Mouse (Mus musculus): ENCODE measurements around the gene 3300002I08Rik. TPM values are rescaled to one million over a fixed set of nuclear protein-coding genes. Genes with fewer than 3 reads are reported as not detected.

3300002I08Rik gene
- 1 to 10 TPM in 1 of 2 experiments, under 1 TPM in 1; 0.56 to 2.2 TPM for total RNA-seq (2023)

GRCm38 (mm10) chr2:150362113-150362877, at the start of gene 3300002I08Rik:
3300002I08Rik (minus strand) TSS chr2:150362765.

DNA sequence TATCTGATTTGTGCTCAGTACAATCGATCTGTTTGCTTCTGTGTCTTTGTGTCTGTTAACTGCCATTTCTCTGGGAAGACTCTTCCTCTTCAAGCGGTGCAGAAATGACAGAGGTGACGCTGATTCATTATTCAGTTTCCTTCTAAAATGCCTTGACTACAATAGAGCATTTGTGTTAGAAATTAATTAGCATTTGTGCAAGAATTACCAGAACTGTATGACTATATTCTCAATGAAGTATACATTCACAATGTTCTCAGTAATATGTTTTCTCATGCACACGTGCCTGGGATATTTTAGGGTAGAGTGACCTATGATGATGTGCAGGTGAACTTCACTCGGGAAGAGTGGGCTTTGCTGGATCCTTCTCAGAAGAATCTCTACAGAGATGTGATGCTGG, 39.2 kb downstream of the 3300002I08Rik start, which contains the start of gene Gm10130:
Gene Gm10130, plus strand, starts transcription at position 301 of the 400 bp plus-strand sequence.

Other genes starting within 250 kb of the 3300002I08Rik start
- 1 to 10 TPM; 6.5 to 6.9 TPM for gene Zfp120, start 226.1 kb downstream of the 3300002I08Rik start, total RNA-seq (2023)
- gene Gm10770, start 183.1 kb downstream of the 3300002I08Rik start, total RNA-seq (2023): not detected
- gene Gm14139, start 181.0 kb downstream of the 3300002I08Rik start, total RNA-seq (2023): not detected
- gene Zfp937, start 144.7 kb downstream of the 3300002I08Rik start, total RNA-seq (2023): under 1 TPM; 0.64 to 0.77 TPM
- gene Gm21994, start 107.2 kb downstream of the 3300002I08Rik start, total RNA-seq (2023): 1 to 10 TPM; 2.4 to 4.5 TPM
- not detected for gene Gm14124, start 105.2 kb downstream of the 3300002I08Rik start, total RNA-seq (2023)
- gene Gm10130, start 39.1 kb downstream of the 3300002I08Rik start, total RNA-seq (2023): not detected
- gene Zfp442, start 88.7 kb upstream of the 3300002I08Rik start, total RNA-seq (2023): under 1 TPM; 0.36 to 0.73 TPM
- gene Zfp345, start 122.3 kb upstream of the 3300002I08Rik start, total RNA-seq (2023): under 1 TPM; 0.13 to 0.18 TPM
- 10 to 100 TPM; 14.7 to 20.4 TPM for gene Cst7, start 207.7 kb upstream of the 3300002I08Rik start, total RNA-seq (2023)
- 10 to 100 TPM; 30.8 to 36.6 TPM for gene Apmap, start 245.8 kb upstream of the 3300002I08Rik start, total RNA-seq (2023)

Measured in neutrophil, adult 59 days (primary cell).